Mouse (Mus musculus) brown adipose tissue, adult 24 weeks (tissue): Measurements from ENCODE around the gene Rnf222. TPM values are rescaled to one million over a fixed set of nuclear protein-coding genes. Genes with fewer than 3 reads are reported as not detected.
A peak's percentile ranks its signal among the peaks of the same experiment; 100 is the strongest.

Experiments used
- H3K27ac ChIP-seq: fragments of 200-500 bp; replicated peaks from 2 replicates; pipeline ENCODE4 v1.5.1; 2012; ENCODE audit warnings: low read depth, mild to moderate bottlenecking, low read length
- H3K4me1 ChIP-seq: fragments of 200-500 bp; 2 replicates; pipeline ENCODE4 v1.6.1; 2012; ENCODE audit warnings: low read length, mixed read lengths; ENCODE audit not compliant: control insufficient read depth, insufficient read depth, insufficient read length
- H3K4me3 ChIP-seq: fragments of 200-500 bp; 2 replicates; pipeline ENCODE4 v1.5.1; 2012; ENCODE audit warnings: low read depth, mild to moderate bottlenecking, low read length, moderate library complexity; ENCODE audit not compliant: insufficient read depth
- polyA plus RNA-seq: library from polyadenylated mRNA; stranded (reverse); fragments of >200 nt; gene quantifications from 2 replicates; pipeline ENCODE4 v1.2.4, GENCODE M21; 2012; ENCODE audit not compliant: missing spikeins, insufficient read depth, insufficient read length

Rnf222 gene
- not detected in 2 replicates for polyA plus RNA-seq

DNA sequence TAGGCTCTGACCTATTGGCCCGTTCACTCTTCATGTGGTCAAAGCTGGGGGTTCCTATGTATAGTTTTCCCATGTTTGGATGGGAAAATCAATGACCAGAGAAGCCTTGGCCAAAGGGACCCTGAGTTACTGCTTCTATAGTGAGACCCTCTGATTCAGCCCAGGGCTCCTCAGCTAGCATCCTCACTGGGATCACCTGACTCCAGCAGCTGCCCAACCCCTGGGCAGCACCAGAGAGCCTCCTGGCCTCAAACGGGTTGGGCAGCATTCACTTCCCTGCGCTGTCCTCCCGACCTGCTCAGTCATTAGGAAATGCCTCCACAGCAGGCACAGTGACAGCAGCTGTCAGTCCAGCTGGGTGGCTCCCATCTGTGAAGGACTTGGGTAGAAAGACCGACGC lies at the start of gene Rnf222:
Rnf222 (plus strand) TSS at position 301 of the 400 bp plus-strand sequence.
- no peak within 1 kb of the TSS for H3K4me3 ChIP-seq
- no peaks in the 10 kb centered on the region for H3K4me1 ChIP-seq
- H3K27ac ChIP-seq: no peak within 1 kb of the TSS

DNA sequence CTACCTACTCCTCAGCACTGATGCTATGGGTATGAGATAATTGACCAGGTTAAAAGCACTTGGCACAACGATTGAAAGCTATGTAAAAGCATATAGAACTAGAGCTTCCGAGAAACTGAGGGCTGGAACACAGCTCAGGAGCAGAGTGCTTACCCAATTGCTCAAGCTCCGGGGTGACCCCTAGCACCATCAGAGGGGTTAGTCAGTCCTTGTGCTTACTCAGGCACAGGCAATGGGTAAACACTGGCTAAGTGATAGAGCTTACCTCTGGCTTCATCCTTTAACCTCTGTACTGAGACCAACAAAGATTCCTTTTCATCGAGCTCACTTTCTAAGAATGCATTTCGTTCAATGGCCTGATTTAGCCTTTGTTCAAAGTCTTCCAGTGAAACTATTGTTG lies 48.7 kb upstream of the Rnf222 start:
- H3K4me1 ChIP-seq: no peaks in the 10 kb centered on the region
- no peak overlapping the region for H3K27ac ChIP-seq
- H3K4me3 ChIP-seq: no peak overlapping the region

DNA sequence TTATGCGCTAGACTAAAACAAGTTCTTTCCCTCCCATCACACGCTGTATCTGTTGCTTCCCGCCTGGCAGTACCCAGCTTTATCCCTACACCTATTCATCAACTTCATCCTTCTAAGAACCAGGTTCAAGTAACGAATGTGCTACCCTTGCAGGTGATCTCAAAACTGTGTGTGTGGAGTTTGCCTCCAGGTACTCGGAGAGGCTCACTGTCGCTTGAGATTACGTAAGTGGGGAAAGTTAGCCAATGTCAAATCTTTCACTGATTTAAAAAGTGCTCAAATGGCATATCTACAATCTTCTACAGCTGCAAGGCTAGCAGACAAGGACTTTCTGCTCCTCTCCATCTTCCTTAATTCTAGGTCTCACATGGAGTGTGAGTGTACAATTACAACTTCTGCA lies 37.5 kb upstream of the Rnf222 start:
- H3K4me3 ChIP-seq: peak overlapping the region; percentile 52

DNA sequence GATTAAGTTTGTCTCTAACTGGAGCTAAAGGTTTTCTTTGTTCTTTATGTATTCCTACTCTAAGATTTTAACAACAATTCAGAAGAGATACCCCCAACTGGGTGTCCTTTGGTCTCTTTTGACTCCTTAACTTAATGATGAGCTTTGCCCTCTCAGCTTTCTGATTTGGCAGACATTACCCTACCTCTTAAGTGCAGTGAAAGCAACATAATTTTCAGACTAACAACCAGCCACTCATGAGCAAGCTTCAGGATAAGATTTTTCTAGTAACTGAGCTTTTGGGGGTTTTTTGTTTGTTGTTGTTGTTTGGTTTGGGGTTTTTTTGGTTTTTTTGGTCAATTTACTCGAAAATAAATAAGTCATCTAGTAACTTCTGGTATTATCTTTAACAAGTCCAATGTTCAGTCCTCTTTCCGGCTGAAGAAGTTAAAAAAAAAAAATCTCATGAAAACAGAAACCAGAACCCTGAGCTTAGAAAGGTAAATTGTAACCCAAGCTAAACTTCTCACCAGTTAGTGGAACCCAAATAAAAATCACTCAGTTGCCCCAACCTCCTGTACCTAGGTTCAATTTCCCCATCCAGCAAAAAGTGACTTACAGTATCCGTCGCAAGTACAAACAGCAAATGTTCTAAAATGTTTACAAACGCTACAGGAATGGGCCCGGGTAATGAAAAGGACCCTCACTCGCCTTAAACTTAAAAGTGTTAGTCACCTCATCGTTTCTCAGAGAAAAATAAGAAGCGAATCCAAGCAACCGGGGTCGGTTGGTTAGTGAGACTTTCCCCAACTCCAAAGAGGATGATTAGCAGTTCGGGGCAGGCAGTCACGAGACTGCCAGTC lies 36.5 kb upstream of the Rnf222 start:
- peak overlapping the region; percentile 84 for H3K4me3 ChIP-seq
- H3K4me1 ChIP-seq: peaks cover 20% of the 10 kb centered on the region; the same call in 1 of the 2 replicates
- H3K27ac ChIP-seq: peak overlapping the region; percentile 94

More for the DNA sequence above, 37.5 kb upstream of the Rnf222 start:
- Histone ChIP-seq H3K4me1 (peaks cover 26% of the 10 kb centered on the region; the same call in 1 of the 2 replicates), H3K27ac (peak overlapping the region; percentile 55)

DNA sequence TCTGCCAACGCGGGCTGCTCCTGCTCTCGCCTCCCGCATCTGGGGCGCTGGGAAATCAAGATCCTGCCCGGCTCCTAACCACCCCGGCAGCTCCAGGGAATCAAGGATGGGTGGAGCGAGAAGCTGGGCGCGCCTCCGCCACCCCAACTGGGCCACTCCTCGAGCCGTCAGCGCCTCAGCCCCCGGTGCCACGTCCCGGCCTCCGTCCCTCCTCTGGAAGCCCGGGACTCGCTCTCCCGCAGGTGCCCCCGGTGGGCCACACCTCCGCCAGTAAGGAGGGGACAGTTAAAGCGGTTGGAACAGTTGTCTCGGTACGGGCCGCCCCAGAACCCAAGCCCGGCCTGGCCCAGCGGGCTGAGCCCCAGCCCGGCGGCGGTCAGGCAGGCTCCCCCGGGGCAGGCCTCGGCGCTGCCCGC lies 35.9 kb upstream of the Rnf222 start:
- peak overlapping the region; percentile 94 for H3K27ac ChIP-seq
- H3K4me1 ChIP-seq: peaks cover 19% of the 10 kb centered on the region; the same call in 1 of the 2 replicates
- peak overlapping the region; percentile 84 for H3K4me3 ChIP-seq

DNA sequence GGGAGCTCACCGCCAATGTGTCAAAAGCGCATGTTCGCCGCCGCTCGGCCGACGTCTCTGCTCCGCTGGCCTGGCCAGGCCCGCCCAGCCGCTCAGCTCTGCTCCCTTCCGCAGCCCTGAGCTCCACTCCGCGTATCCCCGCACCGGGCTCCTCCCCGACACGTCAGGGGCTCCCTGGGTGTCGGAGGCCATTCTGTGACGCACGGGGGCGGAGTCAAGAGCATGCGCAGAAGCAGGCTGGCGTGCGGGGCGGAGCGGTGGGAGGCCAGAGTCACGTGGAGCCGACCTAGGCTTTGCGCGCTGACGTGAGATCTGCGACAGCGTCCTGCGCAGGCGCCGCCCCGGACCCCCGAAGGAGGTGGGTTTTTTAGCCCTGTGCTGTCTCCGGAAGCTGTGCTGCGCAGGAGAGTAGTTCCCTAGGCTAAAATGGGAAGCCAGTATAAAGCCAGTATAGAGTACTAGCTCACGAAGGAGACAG lies 35.4 kb upstream of the Rnf222 start:
- Histone ChIP-seq H3K27ac (peak overlapping the region; percentile 95), H3K4me3 (peak overlapping the region; percentile 84)

DNA sequence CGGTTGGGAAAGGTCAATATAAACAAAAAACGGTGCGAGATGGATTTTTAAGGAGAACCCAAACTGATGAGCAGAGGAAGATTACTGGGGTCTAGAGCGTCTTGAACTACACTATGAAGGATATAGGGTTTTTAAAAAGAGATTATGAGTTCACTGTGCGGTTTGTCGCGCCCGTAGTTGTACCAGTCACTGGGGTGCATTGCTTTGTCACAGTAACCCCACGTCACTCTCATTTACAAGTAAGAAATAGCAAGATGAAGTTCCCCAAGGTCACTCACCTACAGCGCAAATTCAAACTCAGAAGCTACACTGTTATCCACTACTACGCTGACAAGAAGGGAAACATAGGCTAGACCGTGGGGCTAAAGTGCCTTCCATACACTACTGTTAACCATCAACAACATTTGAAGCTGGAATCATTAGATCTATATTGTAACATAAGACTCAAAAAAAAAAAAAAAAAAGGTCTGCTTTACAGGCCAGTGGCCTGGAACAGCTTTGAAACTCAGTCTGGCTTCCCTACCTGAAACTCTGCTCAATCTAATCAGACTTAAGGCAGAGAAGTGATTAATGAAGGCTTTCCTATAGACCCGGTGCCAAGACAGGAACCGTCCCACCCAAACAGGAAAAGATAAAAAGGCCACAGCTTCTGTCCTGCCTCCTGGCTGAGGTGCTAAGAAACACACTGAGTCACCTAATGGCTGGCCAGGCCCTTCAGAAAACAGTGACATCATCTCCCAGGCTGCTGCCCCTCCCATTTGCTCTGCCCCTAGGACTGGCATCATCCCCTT lies 34.5 kb upstream of the Rnf222 start:
- H3K4me1 ChIP-seq: peaks cover 20% of the 10 kb centered on the region; the same call in 1 of the 2 replicates
- H3K4me3 ChIP-seq: peak overlapping the region; percentile 46
- H3K27ac ChIP-seq: peak overlapping the region; percentile 95

More for the DNA sequence above, 35.4 kb upstream of the Rnf222 start:
- H3K4me1 ChIP-seq: peaks cover 19% of the 10 kb centered on the region; the same call in 1 of the 2 replicates

DNA sequence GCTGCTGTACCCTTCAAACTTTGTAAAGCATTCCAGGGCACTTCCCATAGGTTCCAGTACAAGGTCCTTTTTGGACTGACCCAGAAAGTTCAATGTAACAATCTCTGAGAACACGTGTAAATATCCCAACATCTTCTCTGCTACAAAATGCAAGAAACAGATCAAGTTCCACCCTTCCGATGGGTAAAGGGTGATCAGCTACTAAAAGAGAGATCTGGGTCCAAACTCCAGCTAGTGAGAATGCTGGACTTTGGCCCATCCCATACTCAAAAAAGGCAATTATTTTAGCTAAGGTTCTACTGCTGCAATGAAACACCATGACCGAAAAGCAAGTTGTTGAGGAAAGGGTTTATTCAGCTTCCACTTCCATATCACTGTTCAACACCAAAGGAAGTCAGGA lies 33.7 kb upstream of the Rnf222 start:
- H3K4me3 ChIP-seq: no peak overlapping the region
- H3K27ac ChIP-seq: peak overlapping the region; percentile 95
- peaks cover 18% of the 10 kb centered on the region; the same call in 1 of the 2 replicates for H3K4me1 ChIP-seq

DNA sequence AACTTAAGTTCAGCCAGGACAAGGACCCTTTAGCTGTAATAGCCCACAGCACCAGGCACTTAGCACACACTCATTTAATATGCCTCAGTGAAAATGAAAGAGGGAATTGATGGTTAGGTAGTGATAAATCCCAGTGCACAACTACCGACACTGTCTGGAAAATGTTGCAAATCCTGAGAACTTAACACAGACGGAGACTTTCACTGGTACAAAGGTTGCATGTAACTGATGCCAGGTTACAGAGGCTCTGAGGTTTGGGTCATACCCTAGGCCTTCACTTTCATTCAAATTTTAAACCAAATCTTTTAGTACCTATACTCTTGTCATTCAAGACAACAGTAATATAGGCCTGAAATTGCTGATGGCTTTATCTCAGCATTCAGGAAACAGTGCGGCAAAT lies 31.0 kb upstream of the Rnf222 start:
- Histone ChIP-seq H3K4me1 (peaks cover 22% of the 10 kb centered on the region; the same call in 1 of the 2 replicates), H3K27ac (peak overlapping the region; percentile 82), H3K4me3 (no peak overlapping the region)

DNA sequence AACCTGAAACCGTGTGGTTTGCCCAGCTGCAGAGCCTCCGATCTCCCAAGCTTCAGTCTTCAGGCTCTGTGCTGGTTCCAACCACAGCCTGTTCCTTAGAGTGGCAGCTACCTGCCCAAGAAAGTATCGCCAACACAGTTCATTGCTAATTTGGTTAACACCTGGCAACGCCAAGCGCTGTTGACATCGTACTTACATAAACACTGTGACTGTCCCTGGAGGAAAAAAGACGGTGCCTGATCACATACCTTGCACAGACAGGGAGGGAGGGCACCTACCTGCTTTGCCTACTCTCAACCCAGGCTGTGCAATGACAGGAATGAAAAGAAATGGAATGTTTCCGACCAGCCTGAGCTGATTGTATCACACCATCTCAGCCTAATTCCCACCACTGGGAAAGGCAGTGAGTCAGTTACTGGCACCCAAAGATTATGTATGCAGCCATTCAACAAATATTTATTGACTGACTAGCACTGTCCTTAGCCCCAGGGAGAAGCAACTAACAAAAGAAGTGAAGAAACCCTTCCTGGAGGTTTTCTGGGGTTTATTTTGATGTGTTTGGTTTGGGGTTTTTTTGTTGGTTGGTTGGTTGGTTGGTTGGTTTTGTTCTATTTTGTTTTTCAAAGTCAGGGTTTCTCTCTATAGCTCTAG lies 28.3 kb upstream of the Rnf222 start:
- H3K4me1 ChIP-seq: peaks cover 29% of the 10 kb centered on the region
- H3K27ac ChIP-seq: peak overlapping the region; percentile 75
- H3K4me3 ChIP-seq: no peak overlapping the region

DNA sequence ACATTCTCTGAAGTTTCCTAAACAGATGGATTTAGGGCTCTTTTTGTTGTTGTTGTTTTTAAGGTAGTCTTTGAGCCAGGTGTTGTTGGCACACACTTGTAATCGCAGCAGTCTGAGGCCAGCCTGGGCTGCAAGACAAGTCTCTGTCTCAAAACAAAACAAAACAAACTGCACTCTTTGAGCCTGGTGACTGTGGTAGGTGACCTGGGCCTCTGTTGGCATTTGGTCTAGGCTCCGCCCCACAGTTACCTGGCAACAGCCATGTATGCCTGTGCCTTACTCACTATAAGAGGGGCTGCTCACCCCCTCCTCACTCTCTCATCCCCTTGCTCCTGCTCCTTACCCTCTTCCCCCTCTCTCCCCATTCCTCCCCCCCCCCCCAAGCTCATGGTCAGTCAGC lies 26.1 kb upstream of the Rnf222 start:
- peaks cover 44% of the 10 kb centered on the region for H3K4me1 ChIP-seq
- H3K27ac ChIP-seq: 0 out of 2 replicates have a peak overlapping the region, but pooled peaks have one; percentile 22

DNA sequence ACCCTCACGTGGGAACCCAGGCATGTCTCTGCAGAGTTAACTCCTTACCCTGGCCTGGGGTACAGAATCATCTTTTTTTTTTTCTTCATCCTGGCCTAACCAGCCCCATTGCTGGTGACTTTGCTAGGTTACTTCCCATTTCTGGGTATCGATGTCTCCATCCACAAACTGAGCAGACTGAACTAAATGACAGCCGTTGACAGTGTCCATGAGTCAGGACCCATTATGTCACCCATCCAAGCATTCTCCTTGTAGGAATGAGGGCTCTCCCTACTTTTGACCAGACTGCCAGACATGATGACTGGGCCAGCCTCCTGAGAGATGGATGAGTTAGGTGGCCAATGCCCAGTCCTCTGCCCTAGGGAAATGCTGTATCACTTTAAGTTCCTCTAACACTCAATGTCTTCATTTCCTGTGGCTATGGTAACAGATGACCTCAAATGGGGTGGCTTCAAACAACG lies 24.7 kb upstream of the Rnf222 start:
- Histone ChIP-seq H3K27ac (peak overlapping the region; percentile 88), H3K4me3 (no peak overlapping the region), H3K4me1 (peaks cover 47% of the 10 kb centered on the region)

More for the DNA sequence above, 26.1 kb upstream of the Rnf222 start:
- no peak overlapping the region for H3K4me3 ChIP-seq

DNA sequence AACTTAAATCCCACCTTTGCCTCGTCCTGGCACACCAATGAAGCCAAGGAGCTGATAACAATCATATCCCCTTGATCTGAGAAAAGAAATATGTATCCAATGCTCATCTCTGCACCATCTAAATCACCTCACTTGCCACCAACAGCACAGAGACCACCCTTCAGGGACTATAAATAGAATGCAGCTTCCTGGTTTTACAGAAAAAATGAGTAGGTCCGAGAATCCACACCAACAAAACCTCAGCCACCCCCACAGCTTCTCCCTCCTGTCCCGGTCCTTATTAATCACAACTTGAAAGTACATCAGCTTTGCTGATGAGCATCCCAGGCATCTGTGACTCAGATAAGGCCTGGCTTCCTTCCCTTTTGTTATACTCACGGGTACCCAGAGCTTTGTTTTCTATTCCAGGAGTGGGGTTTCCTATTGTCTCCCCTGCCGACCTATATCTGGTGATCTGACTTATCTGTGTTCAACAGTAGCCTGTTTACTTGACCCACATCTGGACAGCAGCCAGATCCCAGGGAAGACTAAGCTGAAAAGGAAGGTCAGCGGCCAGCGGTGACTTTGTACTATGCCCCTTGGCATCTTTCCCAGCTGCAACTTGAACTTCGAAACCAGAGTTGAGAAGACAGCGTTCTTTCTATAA lies 23.7 kb upstream of the Rnf222 start:
- Histone ChIP-seq H3K4me3 (no peak overlapping the region), H3K27ac (peak overlapping the region; percentile 88), H3K4me1 (peaks cover 48% of the 10 kb centered on the region)

DNA sequence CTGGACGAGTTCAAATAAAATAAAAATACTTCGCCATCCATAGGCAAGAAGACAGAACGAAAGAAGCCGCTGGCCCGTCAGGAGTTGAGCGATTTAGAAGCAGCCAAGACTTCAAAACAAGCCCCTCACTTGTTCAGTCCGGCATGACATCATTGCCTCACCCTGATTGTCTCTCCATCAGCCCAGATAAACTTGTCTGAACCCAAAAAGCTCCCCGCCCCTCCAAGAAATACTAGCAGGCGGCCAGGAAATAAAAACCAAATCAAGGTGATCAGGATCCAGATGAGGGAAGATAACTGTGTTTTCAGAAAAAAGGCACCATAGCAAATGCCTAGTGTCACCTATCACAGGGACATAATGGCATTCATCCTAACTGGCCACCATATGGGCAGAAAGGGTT lies 17.1 kb upstream of the Rnf222 start:
- Histone ChIP-seq H3K4me1 (peaks cover 22% of the 10 kb centered on the region), H3K4me3 (peak overlapping the region; percentile 34), H3K27ac (peak overlapping the region; percentile 92)
